In genomic region chr1:127321638-127322037, GRCm38 (mm10) we compare ENCODE assay signal across 11 mouse cellular contexts.
A peak's percentile ranks its signal among the peaks of the same experiment; 100 is the strongest.
DNase-seq lines count a peak whose midpoint lies in the region; ATAC-seq and TF ChIP-seq lines count a peak whose summit lies in the region.
"Had no signal": no experiment of that assay in that cellular context is flagged by ENCODE, and none has a peak within 500 bp of the region (broad histone marks: within the 10 kb centered on the region; RNA-seq: fewer than 3 reads in every experiment).

No protein-coding gene starts in this region.

- 44% methylated on average over 3 of the region's 3 CpGs for WGBS in kidney, adult 2 months

- no peak for DNase-seq in kidney, adult 2 months
- DNase-seq in kidney, postnatal 36 days, result no peak
- DNase-seq in CD4-positive, CD25-positive, alpha-beta regulatory T cell, adult 2 months (ENCODE audit: low read depth, low spot score), result peak; percentile 36
- DNase-seq in MEL-GATA-1-ER (ENCODE audit: extremely low read depth, low read depth), result peak; percentile 59
- DNase-seq in gastrocnemius, adult 8-10 months (ENCODE audit: low spot score in 2 of 2), result no peak
- DNase-seq in adrenal gland, postnatal 4 days (ENCODE audit: low spot score in 2 of 2), result no peak
- DNase-seq: cerebellum, postnatal 36 days; liver, postnatal 0 days had no signal

- H3K4me3 ChIP-seq in kidney, adult 2 months (ENCODE audit: insufficient read depth, low read depth, low read length), result no peak overlapping the region
- H3K4me3 ChIP-seq: limb, embryonic 10.5 days; megakaryocyte, embryonic 14.5 days had no signal

- TF ChIP-seq POLR2A in kidney, adult 2 months (IDR thresholded peaks at IDR 0.05; ENCODE audit: low read depth, low read length), result no peak

- H3K27me3 ChIP-seq in kidney, adult 2 months (replicated peaks; ENCODE audit: control insufficient read depth, insufficient read depth, low read length), result no peaks in the 10 kb centered on the region
- H3K27me3 ChIP-seq: megakaryocyte, embryonic 14.5 days had no signal

- no peaks in the 10 kb centered on the region for H3K36me3 ChIP-seq in kidney, adult 2 months (ENCODE audit: control insufficient read depth, insufficient read depth, low read length)

- no peaks in the 10 kb centered on the region for H3K4me1 ChIP-seq in kidney, adult 2 months (ENCODE audit: control insufficient read depth, insufficient read depth, low read length)

- peak; percentile 43 for ATAC-seq in megakaryocyte progenitor cell, adult 5-6 weeks (replicated peaks; ENCODE audit: poor library complexity)
- ATAC-seq: liver, postnatal 0 days had no signal

- TF ChIP-seq CTCF in kidney, adult 2 months (conservative IDR thresholded peaks at IDR 0.05; ENCODE audit: insufficient read depth, insufficient read length, low read depth, low read length), result no peak

- H3K27ac ChIP-seq in kidney, adult 2 months (ENCODE audit: insufficient read depth, low read depth, low read length), result peak overlapping the region; percentile 21; the same call in 1 of the 2 replicates
- H3K27ac ChIP-seq: limb, embryonic 10.5 days had no signal

Comparison
In these comparisons a context has a peak if more than half of its experiments do, and no peak if none do; other contexts are left out.
1. DNase-seq: peak in CD4-positive, CD25-positive, alpha-beta regulatory T cell, adult 2 months (single experiment) and MEL-GATA-1-ER (single experiment); none in kidney, adult 2 months (single experiment), kidney, postnatal 36 days (0 of 2), gastrocnemius, adult 8-10 months (0 of 2) and adrenal gland, postnatal 4 days (0 of 2).